ENCODE assay signal across 22 mouse cellular contexts in the genomic region with DNA sequence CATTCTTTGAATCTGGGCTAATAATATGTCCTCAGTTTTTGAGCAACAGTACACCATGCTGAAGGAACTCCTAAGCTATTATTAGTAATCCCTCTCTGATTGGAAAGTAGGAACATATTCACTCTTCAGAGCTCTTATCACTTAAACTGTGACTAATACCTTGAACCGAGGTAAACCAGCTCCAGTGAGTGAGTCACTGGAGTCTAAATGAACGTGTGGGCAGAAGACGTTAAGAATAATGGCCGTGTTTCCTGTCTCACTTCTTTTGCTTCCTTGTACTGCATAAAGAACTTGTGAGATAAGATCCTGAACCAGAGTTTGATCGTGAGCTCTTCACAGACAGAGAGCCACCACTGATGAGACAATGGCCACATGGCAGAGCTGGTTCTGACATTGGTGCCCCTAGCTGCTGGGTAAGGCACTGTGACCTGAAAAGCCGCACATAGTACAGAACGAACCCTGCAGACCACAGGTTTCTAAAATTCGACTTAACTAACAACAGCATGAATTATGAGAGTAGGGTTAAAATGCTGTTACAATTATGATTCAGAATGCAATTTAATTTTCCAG. TPM values are rescaled to one million over a fixed set of nuclear protein-coding genes. Genes with fewer than 3 reads are reported as not detected.
DNase-seq lines count a peak whose midpoint lies in the region; ATAC-seq and TF ChIP-seq lines count a peak whose summit lies in the region.
"Had no signal": no experiment of that assay in that cellular context is flagged by ENCODE, and none has a peak within 500 bp of the region (broad histone marks: within the 10 kb centered on the region; RNA-seq: fewer than 3 reads in every experiment).

No protein-coding gene starts in this region.

- ATAC-seq in hindbrain, postnatal 0 days, result no peak
- no peak for ATAC-seq in hindbrain, embryonic 14.5 days (ENCODE audit: low FRiP score)
- peak; percentile 89 for ATAC-seq in CD4-positive, CD25-positive, alpha-beta regulatory T cell, adult 4 months
- ATAC-seq in stomach, embryonic 16.5 days (ENCODE audit: insufficient read depth, low FRiP score), result peak; percentile 64; the same call in 1 of the 2 replicates
- ATAC-seq: forebrain, postnatal 0 days; lung, postnatal 0 days had no signal

- no peaks in the 10 kb centered on the region for H3K27me3 ChIP-seq in hindbrain, postnatal 0 days (ENCODE audit: insufficient read depth, low read length)
- H3K27me3 ChIP-seq in hindbrain, embryonic 14.5 days (ENCODE audit: control insufficient read depth, insufficient read depth, low read length), result no peaks in the 10 kb centered on the region
- no peaks in the 10 kb centered on the region for H3K27me3 ChIP-seq in stomach, embryonic 16.5 days (ENCODE audit: control insufficient read depth, insufficient read depth, low read length)
- H3K27me3 ChIP-seq: liver, embryonic 13.5 days; neural tube, embryonic 12.5 days had no signal

- WGBS in hindbrain, postnatal 0 days, result 88% methylated on average over 8 of the region's 8 CpGs
- WGBS in hindbrain, embryonic 14.5 days, result 87% methylated on average over 8 of the region's 8 CpGs
- WGBS in stomach, embryonic 16.5 days, result 67% methylated on average over 8 of the region's 8 CpGs

- no peak overlapping the region for H3K4me3 ChIP-seq in hindbrain, postnatal 0 days (ENCODE audit: low read length)
- H3K4me3 ChIP-seq in hindbrain, embryonic 14.5 days (replicated peaks; ENCODE audit: low read length), result no peak overlapping the region
- H3K4me3 ChIP-seq in embryonic fibroblast, embryonic 13.5 days (ENCODE audit: insufficient read depth, low read length), result no peak overlapping the region
- H3K4me3 ChIP-seq in stomach, embryonic 16.5 days (replicated peaks; ENCODE audit: low read length), result no peak overlapping the region
- H3K4me3 ChIP-seq: limb, embryonic 10.5 days; liver, embryonic 13.5 days; neural tube, embryonic 12.5 days had no signal

- no peaks in the 10 kb centered on the region for H3K4me1 ChIP-seq in hindbrain, postnatal 0 days (ENCODE audit: insufficient read depth, low read length)
- H3K4me1 ChIP-seq in hindbrain, embryonic 14.5 days (replicated peaks; ENCODE audit: control insufficient read depth, insufficient read depth, low read length), result no peaks in the 10 kb centered on the region
- peaks cover 3% of the 10 kb centered on the region for H3K4me1 ChIP-seq in embryonic fibroblast, embryonic 13.5 days (ENCODE audit: control insufficient read depth, insufficient read depth, low read length)
- H3K4me1 ChIP-seq in stomach, embryonic 16.5 days (ENCODE audit: control insufficient read depth, insufficient read depth, low read length), result no peaks in the 10 kb centered on the region
- H3K4me1 ChIP-seq: limb, embryonic 10.5 days; liver, embryonic 13.5 days; neural tube, embryonic 12.5 days had no signal

- no peak overlapping the region for H3K9ac ChIP-seq in hindbrain, postnatal 0 days (replicated peaks; ENCODE audit: low read length)
- H3K9ac ChIP-seq in hindbrain, embryonic 14.5 days, result no peak overlapping the region
- H3K9ac ChIP-seq in stomach, embryonic 16.5 days (ENCODE audit: low read length), result no peak overlapping the region
- H3K9ac ChIP-seq: forebrain, postnatal 0 days; liver, embryonic 13.5 days; neural tube, embryonic 12.5 days had no signal

- no peak overlapping the region for H3K27ac ChIP-seq in hindbrain, postnatal 0 days
- no peak overlapping the region for H3K27ac ChIP-seq in hindbrain, embryonic 14.5 days
- peak overlapping the region; percentile 43 for H3K27ac ChIP-seq in embryonic fibroblast, embryonic 13.5 days (ENCODE audit: insufficient read depth, low read length)
- peak overlapping the region; percentile 80 for H3K27ac ChIP-seq in stomach, embryonic 16.5 days (ENCODE audit: low read length)
- H3K27ac ChIP-seq: limb, embryonic 10.5 days; liver, embryonic 13.5 days; neural tube, embryonic 12.5 days had no signal

- no peaks in the 10 kb centered on the region; the same call in none of the 2 replicates for H3K36me3 ChIP-seq in hindbrain, postnatal 0 days (ENCODE audit: insufficient read depth, low read length)
- H3K36me3 ChIP-seq in hindbrain, embryonic 14.5 days (replicated peaks; ENCODE audit: control insufficient read depth, insufficient read depth), result peaks cover 63% of the 10 kb centered on the region
- H3K36me3 ChIP-seq in stomach, embryonic 16.5 days (ENCODE audit: control insufficient read depth, insufficient read depth, low read length), result 0 out of 2 replicates have a peak, but pooled peaks cover 4% of the 10 kb centered on the region

- TF ChIP-seq POLR2A in embryonic fibroblast, embryonic 13.5 days (IDR thresholded peaks at IDR 0.05; ENCODE audit: low read depth, low read length), result no peak

- TF ChIP-seq CTCF in hindbrain, postnatal 0 days (IDR thresholded peaks at IDR 0.05; ENCODE audit: low read depth), result peak; percentile 9; the same call in 1 of the 2 replicates
- no peak for TF ChIP-seq CTCF in embryonic fibroblast, embryonic 13.5 days (IDR thresholded peaks at IDR 0.05; ENCODE audit: borderline replicate concordance, insufficient read depth, low read length)

- no peak overlapping the region for H3K4me2 ChIP-seq in hindbrain, postnatal 0 days (ENCODE audit: low read depth, low read length)
- no peak overlapping the region for H3K4me2 ChIP-seq in hindbrain, embryonic 14.5 days (replicated peaks)
- H3K4me2 ChIP-seq in stomach, embryonic 16.5 days (ENCODE audit: low read depth, low read length), result no peak overlapping the region
- H3K4me2 ChIP-seq: liver, embryonic 13.5 days; neural tube, embryonic 12.5 days had no signal

- DNase-seq in hindbrain, postnatal 0 days (ENCODE audit: low spot score), result no peak
- no peak for DNase-seq in hindbrain, embryonic 14.5 days (ENCODE audit: low spot score)
- no peak for DNase-seq in thymus, postnatal 0 days (ENCODE audit: low spot score)
- no peak for DNase-seq in cerebellum, adult 11 months
- DNase-seq: adrenal gland, adult 8-10 months; cerebellum, adult 9-10 months; embryo, embryonic 11 days; forebrain, postnatal 0 days; gastrocnemius, postnatal 14 days; kidney, postnatal 36 days; liver, embryonic 13.5 days had no signal

- H3K9me3 ChIP-seq in hindbrain, postnatal 0 days (ENCODE audit: low read length), result no peaks in the 10 kb centered on the region
- no peaks in the 10 kb centered on the region for H3K9me3 ChIP-seq in hindbrain, embryonic 14.5 days (ENCODE audit: control insufficient read depth, low read length)
- no peaks in the 10 kb centered on the region for H3K9me3 ChIP-seq in stomach, embryonic 16.5 days (replicated peaks; ENCODE audit: control insufficient read depth, low read length)
- H3K9me3 ChIP-seq: limb, embryonic 10.5 days; liver, embryonic 13.5 days; neural tube, embryonic 12.5 days had no signal

RNA-seq across cellular contexts. Expression of a gene that starts 20.5 kb away (rescaled TPM):
- total RNA-seq in hindbrain, postnatal 0 days (2014; rRNA removed), result 1.3 and 1.8 TPM in 2 replicates
- 0.59 and 1.2 TPM in 2 replicates for polyA plus RNA-seq in hindbrain, postnatal 0 days (2015; fragmentation: Nextera tagmentation; extraction: Ambion mirVana)
- 1.6 TPM in 2 replicates for polyA plus RNA-seq in hindbrain, embryonic 14.5 days (2014; fragmentation: Nextera tagmentation; extraction: Ambion mirVana)
- not detected for polyA plus RNA-seq in CD4-positive, CD25-positive, alpha-beta regulatory T cell, adult 4 months (2017; shearing (Covaris generic))
- polyA plus RNA-seq in embryonic fibroblast, embryonic 13.5 days (2011; ENCODE audit: insufficient read length, low read depth, missing spikeins), result 2.8 and 3.1 TPM in 2 replicates
- polyA plus RNA-seq in stomach, embryonic 16.5 days (2015; fragmentation: Nextera tagmentation; extraction: Ambion mirVana), result 14.1 and 14.8 TPM in 2 replicates
- 3.7 and 4.0 TPM in 2 replicates for polyA plus RNA-seq in thymus, postnatal 0 days (2015; fragmentation: Nextera tagmentation; extraction: Ambion mirVana)
- total RNA-seq: megakaryocyte-erythroid progenitor cell, adult 5-6 weeks had no signal

RNA-seq across cellular contexts. Expression of a gene that starts 47.0 kb away (rescaled TPM):
- total RNA-seq in hindbrain, postnatal 0 days (2014; rRNA removed), result not detected in 2 replicates
- polyA plus RNA-seq in hindbrain, postnatal 0 days (2015; fragmentation: Nextera tagmentation; extraction: Ambion mirVana), result not detected in 2 replicates
- 0.35 TPM in 1 of 2 replicates, not detected in the other for polyA plus RNA-seq in hindbrain, embryonic 14.5 days (2014; fragmentation: Nextera tagmentation; extraction: Ambion mirVana)
- not detected for polyA plus RNA-seq in CD4-positive, CD25-positive, alpha-beta regulatory T cell, adult 4 months (2017; shearing (Covaris generic))
- not detected in 2 replicates for polyA plus RNA-seq in embryonic fibroblast, embryonic 13.5 days (2011; ENCODE audit: insufficient read length, low read depth, missing spikeins)
- polyA plus RNA-seq in stomach, embryonic 16.5 days (2015; fragmentation: Nextera tagmentation; extraction: Ambion mirVana), result 0.19 and 0.20 TPM in 2 replicates
- not detected in 2 replicates for polyA plus RNA-seq in thymus, postnatal 0 days (2015; fragmentation: Nextera tagmentation; extraction: Ambion mirVana)
- total RNA-seq: adrenal gland, adult 8-10 months; ES-E14; forebrain, postnatal 0 days; gastrocnemius, postnatal 14 days; heart, postnatal 25 days; layer of hippocampus, postnatal 14 days; megakaryocyte-erythroid progenitor cell, adult 5-6 weeks; midbrain, postnatal 0 days had no signal
- polyA plus RNA-seq: forebrain, postnatal 0 days; limb, embryonic 10.5 days; liver, embryonic 13.5 days; lung, postnatal 0 days; midbrain, postnatal 0 days; neural tube, embryonic 12.5 days had no signal

RNA-seq across cellular contexts. Expression of a gene that starts 51.2 kb away (rescaled TPM):
- 27.0 and 46.5 TPM in 2 replicates for total RNA-seq in hindbrain, postnatal 0 days (2014; rRNA removed)
- polyA plus RNA-seq in hindbrain, postnatal 0 days (2015; fragmentation: Nextera tagmentation; extraction: Ambion mirVana), result 64.2 and 69.6 TPM in 2 replicates
- 50.8 and 71.0 TPM in 2 replicates for polyA plus RNA-seq in hindbrain, embryonic 14.5 days (2014; fragmentation: Nextera tagmentation; extraction: Ambion mirVana)
- polyA plus RNA-seq in CD4-positive, CD25-positive, alpha-beta regulatory T cell, adult 4 months (2017; shearing (Covaris generic)), result under 1 TPM in 1 of 2 experiments, not detected in 1; 0.73 TPM
- 22.0 and 29.8 TPM in 2 replicates for polyA plus RNA-seq in embryonic fibroblast, embryonic 13.5 days (2011; ENCODE audit: insufficient read length, low read depth, missing spikeins)
- 25.4 and 25.8 TPM in 2 replicates for polyA plus RNA-seq in stomach, embryonic 16.5 days (2015; fragmentation: Nextera tagmentation; extraction: Ambion mirVana)
- 12.6 and 16.4 TPM in 2 replicates for polyA plus RNA-seq in thymus, postnatal 0 days (2015; fragmentation: Nextera tagmentation; extraction: Ambion mirVana)

RNA-seq across cellular contexts. Expression of a gene that starts 53.3 kb away (rescaled TPM):
- total RNA-seq in hindbrain, postnatal 0 days (2014; rRNA removed), result 12.2 and 14.1 TPM in 2 replicates
- 4.1 and 4.3 TPM in 2 replicates for polyA plus RNA-seq in hindbrain, postnatal 0 days (2015; fragmentation: Nextera tagmentation; extraction: Ambion mirVana)
- 11.1 and 11.3 TPM in 2 replicates for polyA plus RNA-seq in hindbrain, embryonic 14.5 days (2014; fragmentation: Nextera tagmentation; extraction: Ambion mirVana)
- 1 to 10 TPM; 1.6 to 2.1 TPM for polyA plus RNA-seq in CD4-positive, CD25-positive, alpha-beta regulatory T cell, adult 4 months (2017; shearing (Covaris generic))
- 25.6 and 32.2 TPM in 2 replicates for polyA plus RNA-seq in embryonic fibroblast, embryonic 13.5 days (2011; ENCODE audit: insufficient read length, low read depth, missing spikeins)
- polyA plus RNA-seq in stomach, embryonic 16.5 days (2015; fragmentation: Nextera tagmentation; extraction: Ambion mirVana), result 7.2 TPM in 2 replicates
- 3.9 and 4.6 TPM in 2 replicates for polyA plus RNA-seq in thymus, postnatal 0 days (2015; fragmentation: Nextera tagmentation; extraction: Ambion mirVana)

Comparison
In these comparisons a context has a peak if more than half of its experiments do, and no peak if none do; other contexts are left out.
1. ATAC-seq: peak in CD4-positive, CD25-positive, alpha-beta regulatory T cell, adult 4 months (single experiment) and stomach, embryonic 16.5 days (single experiment); none in hindbrain, postnatal 0 days (single experiment) and hindbrain, embryonic 14.5 days (single experiment).
2. H3K27ac ChIP-seq: peak in embryonic fibroblast, embryonic 13.5 days (single experiment) and stomach, embryonic 16.5 days (single experiment); none in hindbrain, postnatal 0 days (single experiment) and hindbrain, embryonic 14.5 days (single experiment).